Mouse (Mus musculus): ENCODE results near the gene Trip11. TPM values are rescaled to one million over a fixed set of nuclear protein-coding genes. Genes with fewer than 3 reads are reported as not detected.

Trip11 gene
- polyA plus RNA-seq, 1 experiment, result 9.6 TPM

DNA sequence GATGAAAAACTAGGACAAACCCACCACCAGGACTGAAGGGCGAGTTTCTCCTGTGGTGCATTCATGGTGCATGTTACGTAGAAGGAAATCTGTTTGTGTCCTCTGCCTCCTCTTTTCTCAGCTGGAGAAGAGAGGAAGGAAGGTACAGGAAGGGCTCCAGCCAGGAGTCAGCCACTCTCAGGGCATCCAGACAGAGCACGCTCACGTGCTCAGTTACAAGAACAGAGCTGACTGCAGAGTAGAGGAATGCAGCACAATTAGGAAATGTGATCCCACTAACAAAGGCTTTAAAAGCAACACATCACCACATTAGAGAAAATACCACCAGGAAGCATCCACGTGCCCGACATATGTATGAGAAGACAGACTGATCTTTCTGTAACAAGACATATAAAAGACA, 9.2 kb upstream of the Trip11 start:
- DNase-seq (ENCODE audit: low read depth), result no peak
- TF ChIP-seq CTCF (IDR thresholded peaks at IDR 0.05; ENCODE audit: borderline replicate concordance, extremely low read depth, insufficient read depth, insufficient read length) (no peak), POLR2A (IDR thresholded peaks at IDR 0.05; ENCODE audit: borderline replicate concordance, extremely low read depth, insufficient read depth, insufficient read length, poor library complexity, severe bottlenecking) (no peak)

DNA sequence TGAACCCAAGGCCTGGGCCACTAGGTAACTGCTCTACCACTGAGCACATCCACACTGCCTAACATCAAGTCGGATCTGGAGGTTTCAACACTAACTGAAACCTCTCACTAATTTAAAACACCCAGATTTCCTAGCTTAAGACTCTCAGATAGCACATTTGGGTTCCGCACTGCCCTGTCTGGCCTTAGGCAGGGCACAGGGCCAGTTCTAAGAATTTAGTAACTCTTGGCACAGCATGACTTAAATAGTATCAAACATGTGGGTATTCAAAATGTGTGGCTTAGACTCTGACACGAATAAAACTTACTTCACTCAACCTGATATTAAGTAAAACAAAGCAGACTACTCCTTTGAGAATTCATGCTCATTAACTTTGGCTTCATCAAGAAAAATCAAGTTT, 6.8 kb upstream of the Trip11 start:
- DNase-seq (ENCODE audit: low read depth), result no peak
- TF ChIP-seq CTCF (IDR thresholded peaks at IDR 0.05; ENCODE audit: borderline replicate concordance, extremely low read depth, insufficient read depth, insufficient read length) (no peak), POLR2A (IDR thresholded peaks at IDR 0.05; ENCODE audit: borderline replicate concordance, extremely low read depth, insufficient read depth, insufficient read length, poor library complexity, severe bottlenecking) (no peak)

DNA sequence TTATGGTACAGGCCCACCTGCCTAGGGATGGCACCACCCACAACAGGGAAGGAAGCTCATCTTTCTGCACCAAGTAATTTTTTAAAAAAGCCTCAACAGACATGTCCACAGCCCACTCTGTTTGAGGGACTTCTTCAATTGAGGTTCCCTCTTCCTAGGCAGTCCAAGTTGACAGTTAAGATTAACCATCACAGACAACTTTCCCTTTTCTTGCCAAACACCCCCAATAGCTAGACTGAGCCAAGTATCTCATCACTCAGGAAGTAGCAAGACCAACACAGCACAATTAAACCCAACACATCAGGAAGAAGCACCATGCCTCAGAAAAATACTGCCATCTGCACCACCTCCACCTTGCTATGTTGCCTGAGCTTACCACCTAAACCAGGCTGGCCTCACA, 4.1 kb upstream of the Trip11 start:
- TF ChIP-seq POLR2A (IDR thresholded peaks at IDR 0.05; ENCODE audit: borderline replicate concordance, extremely low read depth, insufficient read depth, insufficient read length, poor library complexity, severe bottlenecking) (no peak), CTCF (IDR thresholded peaks at IDR 0.05; ENCODE audit: borderline replicate concordance, extremely low read depth, insufficient read depth, insufficient read length) (no peak)

DNA sequence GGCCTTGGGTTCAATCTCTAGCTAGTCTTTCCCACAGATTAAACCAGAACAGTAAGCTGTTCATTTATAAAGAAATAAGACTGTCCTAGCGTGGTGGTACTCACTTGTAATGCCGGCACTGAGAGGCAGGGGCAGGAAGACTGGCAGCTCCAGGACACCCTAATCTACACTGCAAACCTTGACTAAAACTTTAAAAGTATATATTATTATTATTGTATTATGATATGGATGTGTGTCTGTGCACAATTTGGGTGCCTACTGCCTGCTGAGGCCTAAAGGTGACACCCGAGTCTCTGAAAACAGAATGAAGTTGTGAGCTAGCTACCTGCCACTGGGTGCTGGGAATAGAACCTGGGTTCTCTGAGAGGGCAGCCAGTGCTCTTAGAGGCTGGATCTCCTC, 1.7 kb downstream of the Trip11 start:
- TF ChIP-seq CTCF (IDR thresholded peaks at IDR 0.05; ENCODE audit: borderline replicate concordance, extremely low read depth, insufficient read depth, insufficient read length), result no peak
- TF ChIP-seq POLR2A (IDR thresholded peaks at IDR 0.05; ENCODE audit: borderline replicate concordance, extremely low read depth, insufficient read depth, insufficient read length, poor library complexity, severe bottlenecking), result no peak
- DNase-seq (ENCODE audit: low read depth), result no peak

More for the DNA sequence above, 4.1 kb upstream of the Trip11 start:
- no peak for DNase-seq (ENCODE audit: low read depth)

DNA sequence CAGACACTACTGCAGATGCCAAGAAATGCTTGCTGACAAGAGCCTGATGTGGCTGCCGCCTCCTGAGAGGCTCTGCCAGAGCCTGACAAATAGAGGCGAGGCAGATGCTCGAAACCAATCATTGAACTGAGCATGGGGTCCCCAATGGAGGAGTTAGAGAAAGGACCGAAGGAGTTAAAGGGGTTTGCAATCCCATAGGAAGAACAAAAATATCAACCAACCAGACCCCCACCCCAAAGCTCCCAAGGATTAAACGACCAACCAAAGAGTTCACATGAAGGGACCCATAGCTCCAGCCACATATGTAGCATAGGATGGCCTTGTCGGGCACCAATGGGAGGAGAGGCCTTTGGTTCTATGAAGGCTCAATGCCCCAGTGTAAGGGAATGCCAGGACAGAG, 2.7 kb downstream of the Trip11 start:
- TF ChIP-seq POLR2A (IDR thresholded peaks at IDR 0.05; ENCODE audit: borderline replicate concordance, extremely low read depth, insufficient read depth, insufficient read length, poor library complexity, severe bottlenecking) (no peak), CTCF (IDR thresholded peaks at IDR 0.05; ENCODE audit: borderline replicate concordance, extremely low read depth, insufficient read depth, insufficient read length) (no peak)
- no peak for DNase-seq (ENCODE audit: low read depth)

DNA sequence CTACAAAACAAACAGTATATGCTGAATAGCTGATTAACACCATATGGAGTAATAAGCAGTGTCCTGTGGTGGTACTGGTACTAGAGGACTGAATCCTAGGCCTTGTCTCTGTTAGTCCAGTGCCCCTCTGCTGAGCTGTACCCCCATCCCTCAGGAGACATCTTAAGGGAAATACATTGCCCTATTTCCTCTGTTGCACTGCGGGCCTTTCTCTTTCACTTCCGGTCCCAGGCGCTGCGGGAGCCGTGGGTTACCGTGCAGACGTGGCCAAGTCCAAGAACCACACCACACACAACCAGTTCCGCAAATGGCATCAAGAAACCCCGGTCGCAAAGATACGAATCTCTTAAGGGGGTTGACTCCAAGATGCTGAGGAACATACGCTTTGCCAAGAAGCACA, 7.2 kb downstream of the Trip11 start:
- TF ChIP-seq POLR2A (IDR thresholded peaks at IDR 0.05; ENCODE audit: borderline replicate concordance, extremely low read depth, insufficient read depth, insufficient read length, poor library complexity, severe bottlenecking), result no peak
- no peak for TF ChIP-seq CTCF (IDR thresholded peaks at IDR 0.05; ENCODE audit: borderline replicate concordance, extremely low read depth, insufficient read depth, insufficient read length)
- no peak for DNase-seq (ENCODE audit: low read depth)

DNA sequence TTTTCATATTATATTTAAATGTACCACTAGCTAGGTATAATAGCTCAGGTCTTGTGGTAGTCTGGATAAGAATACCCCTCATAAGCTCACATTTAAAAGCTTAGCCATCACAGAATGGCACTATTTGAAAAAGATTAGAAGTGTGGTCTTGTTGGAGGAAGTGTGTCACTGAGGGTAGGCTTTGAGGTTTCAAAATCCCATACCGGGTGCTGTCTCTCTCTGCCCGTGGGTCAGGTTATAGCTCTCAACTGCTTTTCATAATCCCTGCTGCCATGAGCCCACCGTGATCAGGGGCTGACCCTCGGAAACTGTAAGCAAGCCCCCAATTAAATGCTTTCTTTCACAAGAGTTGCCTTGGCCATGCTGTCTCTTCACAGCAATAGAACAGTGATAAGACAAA, 8.2 kb downstream of the Trip11 start:
- no peak for DNase-seq (ENCODE audit: low read depth)
- TF ChIP-seq CTCF (IDR thresholded peaks at IDR 0.05; ENCODE audit: borderline replicate concordance, extremely low read depth, insufficient read depth, insufficient read length) (no peak), POLR2A (IDR thresholded peaks at IDR 0.05; ENCODE audit: borderline replicate concordance, extremely low read depth, insufficient read depth, insufficient read length, poor library complexity, severe bottlenecking) (no peak)

DNA sequence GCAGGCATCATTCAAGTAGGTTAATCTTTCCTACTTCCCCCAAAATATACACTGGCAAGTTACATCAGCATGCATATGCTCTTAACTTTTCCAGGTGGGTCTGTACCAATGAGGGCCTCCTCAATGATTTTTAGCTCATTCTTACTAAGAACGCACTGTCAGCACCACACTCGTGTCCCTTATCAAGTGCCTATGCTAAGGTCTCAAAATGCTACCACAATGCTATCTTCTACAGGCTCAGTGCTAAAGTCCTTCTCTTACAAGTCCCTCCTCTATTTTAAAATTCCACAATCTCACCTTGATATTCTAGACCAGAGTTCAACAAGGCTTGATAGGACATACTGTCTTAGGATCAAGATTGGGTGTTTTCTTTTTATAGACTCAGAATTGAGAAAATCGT, 8.9 kb downstream of the Trip11 start:
- no peak for DNase-seq (ENCODE audit: low read depth)
- no peak for TF ChIP-seq CTCF (IDR thresholded peaks at IDR 0.05; ENCODE audit: borderline replicate concordance, extremely low read depth, insufficient read depth, insufficient read length)
- no peak for TF ChIP-seq POLR2A (IDR thresholded peaks at IDR 0.05; ENCODE audit: borderline replicate concordance, extremely low read depth, insufficient read depth, insufficient read length, poor library complexity, severe bottlenecking)

DNA sequence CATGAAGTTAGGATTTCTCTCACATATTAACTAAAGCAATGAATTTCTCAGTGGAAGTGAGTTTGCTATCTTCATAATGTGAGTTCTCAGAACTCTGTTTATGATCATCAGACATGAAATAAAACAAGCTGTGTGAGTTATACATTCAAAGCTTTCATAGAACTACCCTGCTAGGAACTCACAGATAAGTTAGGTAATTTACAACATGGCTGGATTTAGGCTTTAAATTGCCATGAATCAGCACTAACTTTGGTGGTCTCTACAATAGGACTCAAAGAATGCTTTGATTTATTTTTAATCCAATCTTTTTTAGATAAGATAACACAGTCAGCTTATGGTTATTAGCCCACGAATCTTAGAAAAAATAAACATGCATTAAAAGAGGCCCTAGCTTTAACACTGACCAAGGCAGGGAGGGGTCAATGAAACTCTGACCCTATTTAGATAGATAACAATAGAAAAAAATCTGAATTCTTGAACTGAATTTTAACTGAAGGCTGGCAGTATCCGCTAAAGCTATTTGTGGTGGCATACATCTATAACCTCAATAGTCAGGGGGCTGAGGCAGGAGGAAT, 13.3 kb downstream of the Trip11 start:
- DNase-seq (ENCODE audit: low read depth), result no peak
- TF ChIP-seq POLR2A (IDR thresholded peaks at IDR 0.05; ENCODE audit: borderline replicate concordance, extremely low read depth, insufficient read depth, insufficient read length, poor library complexity, severe bottlenecking) (no peak), CTCF (IDR thresholded peaks at IDR 0.05; ENCODE audit: borderline replicate concordance, extremely low read depth, insufficient read depth, insufficient read length) (no peak)

DNA sequence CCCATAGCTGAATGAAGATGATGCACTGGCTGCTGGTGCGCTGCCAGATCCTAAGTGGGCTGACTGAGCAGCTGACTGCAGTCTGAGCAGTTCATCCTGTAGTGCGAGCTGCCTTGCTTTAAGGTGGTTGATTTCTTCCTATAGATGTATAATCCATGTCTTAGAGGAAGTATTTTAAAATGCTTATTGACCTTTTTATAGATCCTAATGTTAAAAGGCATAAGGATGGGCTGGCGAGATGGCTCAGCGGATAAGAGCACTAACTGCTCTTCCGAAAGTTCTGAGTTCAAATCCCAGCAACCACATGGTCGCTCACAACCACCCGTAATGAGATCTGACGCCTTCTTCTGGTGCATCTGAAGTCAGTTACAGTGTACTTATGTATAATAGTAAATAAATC, 14.1 kb downstream of the Trip11 start:
- TF ChIP-seq POLR2A (IDR thresholded peaks at IDR 0.05; ENCODE audit: borderline replicate concordance, extremely low read depth, insufficient read depth, insufficient read length, poor library complexity, severe bottlenecking) (no peak), CTCF (IDR thresholded peaks at IDR 0.05; ENCODE audit: borderline replicate concordance, extremely low read depth, insufficient read depth, insufficient read length) (no peak)
- DNase-seq (ENCODE audit: low read depth), result no peak

DNA sequence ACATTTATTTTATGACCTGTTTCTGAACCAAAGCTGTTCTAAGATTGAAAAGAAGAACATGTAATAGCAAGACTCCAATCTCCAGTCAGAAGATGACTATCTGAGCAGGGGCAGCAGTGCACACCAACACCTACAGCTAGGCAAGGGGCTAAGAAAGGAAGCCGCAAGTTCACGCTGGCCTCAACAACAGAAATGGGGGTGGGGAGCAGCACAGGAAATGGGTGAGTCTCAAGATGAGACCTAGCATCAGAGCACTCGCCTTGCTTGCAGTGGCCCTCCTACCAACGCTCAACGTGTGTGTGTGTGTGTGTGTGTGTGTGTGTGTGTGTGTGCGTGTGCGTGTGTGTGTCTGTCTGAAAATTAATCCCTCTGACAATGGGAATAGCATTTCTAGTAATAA, 16.0 kb downstream of the Trip11 start:
- TF ChIP-seq POLR2A (IDR thresholded peaks at IDR 0.05; ENCODE audit: borderline replicate concordance, extremely low read depth, insufficient read depth, insufficient read length, poor library complexity, severe bottlenecking) (no peak), CTCF (IDR thresholded peaks at IDR 0.05; ENCODE audit: borderline replicate concordance, extremely low read depth, insufficient read depth, insufficient read length) (no peak)
- DNase-seq (ENCODE audit: low read depth), result no peak

DNA sequence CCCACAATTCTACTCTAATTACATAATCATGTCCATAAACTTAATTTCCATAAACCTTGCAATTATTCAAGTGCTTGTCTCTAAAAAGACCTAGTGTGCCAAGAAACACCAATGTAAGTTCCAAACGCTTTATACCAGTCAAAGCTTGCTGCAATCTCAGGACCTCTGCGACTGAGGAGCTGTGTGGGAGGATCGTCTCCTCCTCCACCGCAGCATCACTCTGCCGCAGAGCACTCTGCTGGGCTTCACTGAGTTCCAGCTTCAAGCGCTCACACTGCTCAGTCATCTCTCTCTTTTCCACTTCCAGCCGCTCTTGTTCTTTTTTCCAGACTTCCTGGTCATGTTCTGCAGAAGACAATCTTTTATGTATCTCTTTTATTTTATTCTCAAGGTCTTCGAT, 19.8 kb downstream of the Trip11 start:
- no peak for DNase-seq (ENCODE audit: low read depth)

More for the DNA sequence above, 19.8 kb downstream of the Trip11 start:
- TF ChIP-seq POLR2A (IDR thresholded peaks at IDR 0.05; ENCODE audit: borderline replicate concordance, extremely low read depth, insufficient read depth, insufficient read length, poor library complexity, severe bottlenecking) (no peak), CTCF (IDR thresholded peaks at IDR 0.05; ENCODE audit: borderline replicate concordance, extremely low read depth, insufficient read depth, insufficient read length) (no peak)
